Mouse (Mus musculus) heart, embryonic 12.5 days (tissue): ENCODE data around the gene Tbc1d5. TPM values are rescaled to one million over a fixed set of nuclear protein-coding genes. Genes with fewer than 3 reads are reported as not detected.

Experiments used
- ATAC-seq: fragments of 200-750 bp; cut with Nextera tagmentation; 2 replicates; pipeline ENCODE4 v1.8.0; 2017; ENCODE audit warnings: moderate TSS enrichment, moderate library complexity; ENCODE audit not compliant: insufficient number of reproducible peaks, low FRiP score
- H3K27ac ChIP-seq: fragments of 300-500 bp; sonication (generic); 2 replicates; pipeline ENCODE4 v1.5.1; 2016; ENCODE audit warnings: mild to moderate bottlenecking, moderate library complexity; ENCODE audit not compliant: poor library complexity, severe bottlenecking
- H3K27me3 ChIP-seq: fragments of 300-500 bp; sonication (generic); replicated peaks from 2 replicates; pipeline ENCODE4 v1.6.1; 2016; ENCODE audit warnings: mild to moderate bottlenecking, moderate library complexity
- H3K36me3 ChIP-seq: fragments of 300-500 bp; sonication (generic); 2 replicates; pipeline ENCODE4 v1.6.1; 2016; ENCODE audit warnings: mild to moderate bottlenecking, moderate library complexity
- H3K4me1 ChIP-seq: fragments of 300-500 bp; sonication (generic); replicated peaks from 2 replicates; pipeline ENCODE4 v1.6.1; 2016; ENCODE audit warnings: mild to moderate bottlenecking
- H3K4me2 ChIP-seq: fragments of 300-500 bp; sonication (generic); 2 replicates; pipeline ENCODE4 v1.6.1; 2016; ENCODE audit warnings: mild to moderate bottlenecking, moderate library complexity
- H3K4me3 ChIP-seq: fragments of 300-500 bp; sonication (generic); 2 replicates; pipeline ENCODE4 v1.5.1; 2016; ENCODE audit warnings: mild to moderate bottlenecking
- H3K9ac ChIP-seq: fragments of 300-500 bp; sonication (generic); 2 replicates; pipeline ENCODE4 v1.6.1; 2016; ENCODE audit warnings: mild to moderate bottlenecking, moderate library complexity
- H3K9me3 ChIP-seq: fragments of 300-500 bp; sonication (generic); replicated peaks from 2 replicates; pipeline ENCODE4 v1.6.1; 2016; ENCODE audit warnings: mild to moderate bottlenecking, moderate library complexity
- WGBS: fragments of 180-500 bp; shearing (Covaris S2); methylation state at CpG from one replicate; pipeline ENCODE4 v1.1.7; 2016; 5-methylcytosine and 5-hydroxymethylcytosine counted together
- polyA plus RNA-seq: library from polyadenylated mRNA; unstranded; fragments of >200 nt; fragmentation: Nextera tagmentation; extraction: Ambion mirVana; gene quantifications from 2 replicates; pipeline ENCODE4 v1.2.1, GENCODE M21; 2016

Gene Tbc1d5
- polyA plus RNA-seq, 1 experiment from 2014 or later, result 10.8 TPM

GRCm38 (mm10) chr17:50750874-50751273 lies 428.3 kb downstream of the Tbc1d5 start:
- no peak for ATAC-seq
- H3K9ac ChIP-seq, result no peak overlapping the region
- H3K4me2 ChIP-seq, result no peak overlapping the region
- H3K36me3 ChIP-seq, result 0 out of 2 replicates have a peak, but pooled peaks cover 4% of the 10 kb centered on the region
- H3K9me3 ChIP-seq, result no peaks in the 10 kb centered on the region
- peaks cover 14% of the 10 kb centered on the region for H3K4me1 ChIP-seq
- WGBS, result 44% methylated on average over 2 of the region's 2 CpGs
- H3K27ac ChIP-seq, result no peak overlapping the region
- no peaks in the 10 kb centered on the region for H3K27me3 ChIP-seq
- no peak overlapping the region for H3K4me3 ChIP-seq

DNA sequence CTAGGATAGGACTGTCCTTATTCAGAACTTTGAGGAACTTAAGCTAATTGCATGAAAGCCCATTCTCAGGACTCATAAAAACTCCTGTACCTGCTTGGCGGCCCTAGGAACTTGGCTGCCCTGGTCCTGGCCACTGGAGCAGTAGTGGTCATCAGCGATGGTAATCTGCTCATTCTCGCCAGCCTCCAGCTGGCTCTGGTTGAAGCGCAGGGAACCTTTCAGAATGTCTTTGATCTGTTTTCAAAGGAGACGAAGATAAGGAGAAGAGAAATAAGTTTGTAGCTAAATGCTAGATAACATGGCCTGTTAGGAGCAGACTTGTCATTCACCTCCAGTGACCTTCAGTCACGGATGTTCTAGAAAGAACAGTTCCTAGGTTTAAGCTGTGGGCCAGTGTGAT lies 437.8 kb downstream of the Tbc1d5 start:
- Histone ChIP-seq H3K4me1 (peaks cover 28% of the 10 kb centered on the region), H3K4me2 (no peak overlapping the region), H3K36me3 (no peaks in the 10 kb centered on the region), H3K4me3 (no peak overlapping the region), H3K27ac (no peak overlapping the region), H3K9ac (no peak overlapping the region), H3K9me3 (no peaks in the 10 kb centered on the region), H3K27me3 (no peaks in the 10 kb centered on the region)
- WGBS, result 50% methylated on average over 6 of the region's 6 CpGs
- no peak for ATAC-seq

DNA sequence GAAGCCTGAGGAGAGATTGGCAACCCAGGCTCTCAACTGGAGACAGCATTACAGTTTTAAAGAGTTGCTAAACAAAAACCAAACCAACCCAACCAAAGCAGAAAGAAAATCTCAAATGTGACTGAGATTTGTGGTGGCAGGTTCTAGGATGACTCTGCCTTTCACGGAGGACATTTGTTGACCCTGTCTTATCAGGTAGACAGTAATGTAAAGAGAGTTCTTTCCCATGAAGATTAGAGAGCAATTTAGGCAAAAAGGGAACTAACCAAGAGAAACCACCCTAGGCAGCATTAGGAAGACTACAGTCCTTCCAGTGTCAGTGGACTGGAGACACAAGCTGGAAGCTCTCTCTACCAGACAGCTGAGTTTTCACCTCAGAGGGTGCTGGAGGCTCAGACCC lies 438.3 kb downstream of the Tbc1d5 start:
- no peaks in the 10 kb centered on the region for H3K36me3 ChIP-seq
- 31% methylated on average over 1 of the region's 1 CpGs for WGBS

GRCm38 (mm10) chr17:50738476-50738875 lies 440.7 kb downstream of the Tbc1d5 start:
- no peak overlapping the region for H3K27ac ChIP-seq
- no peak for ATAC-seq
- H3K4me1 ChIP-seq, result peaks cover 50% of the 10 kb centered on the region
- H3K4me3 ChIP-seq, result no peak overlapping the region
- no peaks in the 10 kb centered on the region for H3K36me3 ChIP-seq
- WGBS, result 79% methylated on average over 2 of the region's 2 CpGs
- H3K9ac ChIP-seq, result no peak overlapping the region
- no peaks in the 10 kb centered on the region for H3K9me3 ChIP-seq
- H3K4me2 ChIP-seq, result no peak overlapping the region
- no peaks in the 10 kb centered on the region for H3K27me3 ChIP-seq

More for the DNA sequence above, 438.3 kb downstream of the Tbc1d5 start:
- no peak overlapping the region for H3K4me3 ChIP-seq
- H3K27ac ChIP-seq, result no peak overlapping the region
- peaks cover 34% of the 10 kb centered on the region for H3K4me1 ChIP-seq
- no peak for ATAC-seq
- H3K27me3 ChIP-seq, result no peaks in the 10 kb centered on the region
- H3K9me3 ChIP-seq, result no peaks in the 10 kb centered on the region
- H3K9ac ChIP-seq, result no peak overlapping the region
- no peak overlapping the region for H3K4me2 ChIP-seq

GRCm38 (mm10) chr17:50737068-50737467 lies 442.1 kb downstream of the Tbc1d5 start:
- Histone ChIP-seq H3K4me2 (no peak overlapping the region), H3K4me3 (no peak overlapping the region), H3K9me3 (no peaks in the 10 kb centered on the region), H3K27me3 (no peaks in the 10 kb centered on the region), H3K9ac (no peak overlapping the region), H3K4me1 (peaks cover 50% of the 10 kb centered on the region), H3K27ac (peak overlapping the region; percentile 8; the same call in 1 of the 2 replicates), H3K36me3 (no peaks in the 10 kb centered on the region)
- WGBS, result 34% methylated on average over 2 of the region's 2 CpGs
- ATAC-seq, result peak; percentile 21; the same call in 1 of the 2 replicates

GRCm38 (mm10) chr17:50735955-50736533 lies 443.1 kb downstream of the Tbc1d5 start:
- ATAC-seq, result 0 out of 2 replicates have a peak, but pooled peaks have one; percentile 24
- H3K36me3 ChIP-seq, result no peaks in the 10 kb centered on the region
- peak overlapping the region; percentile 69 for H3K27ac ChIP-seq
- no peaks in the 10 kb centered on the region for H3K9me3 ChIP-seq
- peaks cover 42% of the 10 kb centered on the region for H3K4me1 ChIP-seq
- no peak overlapping the region for H3K4me2 ChIP-seq
- no peaks in the 10 kb centered on the region for H3K27me3 ChIP-seq
- H3K9ac ChIP-seq, result no peak overlapping the region
- WGBS, result 53% methylated on average over 8 of the region's 8 CpGs
- no peak overlapping the region for H3K4me3 ChIP-seq

GRCm38 (mm10) chr17:50735382-50735954 lies 443.7 kb downstream of the Tbc1d5 start:
- ATAC-seq, result peak; percentile 30; the same call in 1 of the 2 replicates
- Histone ChIP-seq H3K4me2 (no peak overlapping the region), H3K4me1 (peaks cover 44% of the 10 kb centered on the region), H3K27ac (peak overlapping the region; percentile 69), H3K9me3 (no peaks in the 10 kb centered on the region), H3K9ac (0 out of 2 replicates have a peak overlapping the region, but pooled peaks have one; percentile 13), H3K36me3 (no peaks in the 10 kb centered on the region), H3K27me3 (no peaks in the 10 kb centered on the region), H3K4me3 (no peak overlapping the region)
- WGBS, result 44% methylated on average over 4 of the region's 4 CpGs

DNA sequence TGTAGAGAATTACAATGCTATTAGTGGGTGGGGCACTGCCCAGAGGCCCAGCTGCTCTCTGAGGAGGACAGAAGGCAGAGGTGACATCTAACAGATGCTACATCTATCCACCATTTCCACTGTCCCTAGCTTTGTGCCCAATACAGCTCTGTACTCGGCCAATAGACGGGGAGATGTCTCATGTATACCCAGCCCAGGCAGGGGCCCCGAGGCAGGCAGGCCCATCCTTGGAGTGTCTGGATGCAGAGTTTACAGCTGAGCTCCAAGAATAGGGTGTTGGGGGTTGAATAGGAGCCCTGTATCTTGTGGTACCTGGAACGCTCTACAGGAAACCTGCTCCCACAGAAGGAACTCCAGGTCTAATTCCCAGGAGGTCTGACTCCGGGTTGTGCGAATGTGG lies 444.4 kb downstream of the Tbc1d5 start:
- WGBS, result 81% methylated on average over 6 of the region's 6 CpGs
- Histone ChIP-seq H3K27me3 (no peaks in the 10 kb centered on the region), H3K9me3 (no peaks in the 10 kb centered on the region), H3K4me2 (no peak overlapping the region), H3K4me3 (no peak overlapping the region), H3K27ac (peak overlapping the region; percentile 69; the same call in 1 of the 2 replicates), H3K4me1 (peaks cover 50% of the 10 kb centered on the region), H3K9ac (0 out of 2 replicates have a peak overlapping the region, but pooled peaks have one; percentile 13), H3K36me3 (no peaks in the 10 kb centered on the region)
- ATAC-seq, result no peak

GRCm38 (mm10) chr17:50733390-50733789 lies 445.8 kb downstream of the Tbc1d5 start:
- H3K9me3 ChIP-seq, result no peaks in the 10 kb centered on the region
- no peak overlapping the region for H3K4me3 ChIP-seq
- H3K36me3 ChIP-seq, result no peaks in the 10 kb centered on the region
- no peak overlapping the region for H3K27ac ChIP-seq
- H3K27me3 ChIP-seq, result no peaks in the 10 kb centered on the region
- no peak overlapping the region for H3K4me2 ChIP-seq
- WGBS, result 81% methylated on average over 7 of the region's 7 CpGs
- no peak for ATAC-seq
- H3K4me1 ChIP-seq, result peaks cover 50% of the 10 kb centered on the region
- no peak overlapping the region for H3K9ac ChIP-seq

- Histone ChIP-seq H3K9ac (no peak overlapping the region), H3K4me3 (no peak overlapping the region), H3K9me3 (no peaks in the 10 kb centered on the region), H3K4me1 (peaks cover 45% of the 10 kb centered on the region), H3K4me2 (no peak overlapping the region), H3K27ac (no peak overlapping the region), H3K27me3 (no peaks in the 10 kb centered on the region), H3K36me3 (no peaks in the 10 kb centered on the region)
- WGBS, result 82% methylated on average over 5 of the region's 5 CpGs
- ATAC-seq, result no peak
Measured at GRCm38 (mm10) chr17:50731876-50732275, 447.3 kb downstream of the Tbc1d5 start.

DNA sequence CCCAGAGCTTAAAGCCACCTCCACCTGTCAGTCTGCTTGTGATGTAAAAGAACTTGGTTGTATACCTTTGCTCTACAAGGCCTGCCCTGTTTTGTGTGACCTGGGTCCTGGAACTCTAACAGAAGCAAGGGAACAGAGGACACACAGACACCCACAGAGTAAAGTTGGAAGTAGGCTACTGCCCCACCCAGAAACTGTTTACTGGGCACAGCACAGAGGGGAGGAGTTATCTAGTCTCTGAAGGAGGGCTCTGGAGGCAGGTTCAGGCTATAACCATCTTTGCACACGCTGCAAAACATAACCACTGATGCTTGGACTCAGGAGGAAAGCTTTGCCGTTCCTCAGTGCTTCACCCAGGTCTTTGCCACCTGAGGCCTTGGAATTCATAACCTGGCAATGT lies 448.3 kb downstream of the Tbc1d5 start:
- Histone ChIP-seq H3K27ac (no peak overlapping the region), H3K4me1 (peaks cover 37% of the 10 kb centered on the region), H3K27me3 (no peaks in the 10 kb centered on the region), H3K4me2 (no peak overlapping the region), H3K9me3 (no peaks in the 10 kb centered on the region), H3K36me3 (no peaks in the 10 kb centered on the region), H3K9ac (no peak overlapping the region), H3K4me3 (no peak overlapping the region)
- no peak for ATAC-seq
- WGBS, result 81% methylated on average over 2 of the region's 2 CpGs
